Mouse (Mus musculus): ENCODE measurements around the gene Esrrg.

DNA sequence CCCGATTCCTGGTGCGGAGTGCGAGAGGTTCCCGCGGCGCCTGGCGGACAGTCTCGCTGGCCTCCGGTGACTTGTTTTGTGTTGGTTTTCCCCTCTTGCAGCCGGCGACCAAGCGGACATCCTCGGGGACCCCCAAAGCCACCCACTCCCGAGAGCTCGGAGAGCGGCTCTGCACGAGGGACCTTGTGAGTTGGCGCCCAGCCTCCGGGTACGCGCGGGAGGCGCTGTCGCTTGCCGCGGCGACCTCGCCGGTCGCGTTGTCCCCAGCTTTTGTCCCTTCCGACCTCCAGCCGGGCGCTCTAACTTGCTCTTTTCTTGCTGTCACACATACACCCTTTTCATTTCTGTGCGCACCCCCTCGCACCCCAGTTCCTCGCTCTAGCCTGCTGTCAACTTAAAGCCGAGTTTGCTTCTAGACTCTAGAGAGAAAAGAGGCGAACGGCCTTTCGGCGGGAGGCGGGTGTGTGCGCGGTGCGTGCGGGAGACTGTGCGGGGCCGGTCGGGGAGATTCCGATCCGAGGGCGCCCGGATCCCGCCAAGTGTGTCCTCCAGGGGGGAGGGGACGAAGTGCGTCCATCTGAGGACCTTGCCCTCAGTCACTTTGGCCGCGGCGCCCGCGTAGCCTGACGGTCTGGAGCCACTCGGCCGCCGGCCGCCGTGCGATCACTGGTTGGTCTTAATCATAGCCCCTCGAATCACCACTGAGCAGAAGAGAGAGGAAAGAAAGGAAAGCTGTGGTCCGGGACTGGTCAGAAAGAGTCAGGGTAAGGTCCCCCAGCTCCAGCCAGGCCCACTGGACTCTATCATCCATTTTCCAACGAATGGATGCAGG is 646 bp downstream of the Esrrg start:
- no peak for TF ChIP-seq POLR2A (IDR thresholded peaks at IDR 0.05; ENCODE audit: low read depth, low read length)
- TF ChIP-seq CTCF (IDR thresholded peaks at IDR 0.05; ENCODE audit: extremely low read depth, insufficient read depth, insufficient read length, insufficient replicate concordance), result no peak
